Mouse (Mus musculus) c-Kit-positive CD71-negative TER-119-negative erythroid progenitor cells, embryonic 14.5 days (primary cell): ENCODE results near the gene Mrgprh.

Source experiments
- DNase-seq: peaks from one replicate; pipeline ENCODE4 v3.0.0-alpha.2; 2013; ENCODE audit warnings: low read depth

Mrgprh gene

GRCm38 (mm10) chr17:12875734-12876133 lies at the start of gene Mrgprh:
Mrgprh (plus strand) TSS chr17:12876034.
- DNase-seq: no peak

GRCm38 (mm10) chr17:12830351-12830750 lies 45.5 kb upstream of the Mrgprh start:
- DNase-seq: no peak

GRCm38 (mm10) chr17:12832231-12832630 lies 43.6 kb upstream of the Mrgprh start:
- no peak for DNase-seq

GRCm38 (mm10) chr17:12832657-12833056 lies 43.2 kb upstream of the Mrgprh start:
- DNase-seq: no peak

- DNase-seq: no peak
These were observed 41.5 kb upstream of the Mrgprh start for GRCm38 (mm10) chr17:12834317-12834716.

GRCm38 (mm10) chr17:12834826-12835225 lies 41.0 kb upstream of the Mrgprh start:
- no peak for DNase-seq

GRCm38 (mm10) chr17:12835738-12836137 lies 40.1 kb upstream of the Mrgprh start:
- no peak for DNase-seq

GRCm38 (mm10) chr17:12839475-12840267 lies 36.2 kb upstream of the Mrgprh start:
- no peak for DNase-seq

GRCm38 (mm10) chr17:12843826-12844225 lies 32.0 kb upstream of the Mrgprh start:
- no peak for DNase-seq

GRCm38 (mm10) chr17:12844540-12844939 lies 31.3 kb upstream of the Mrgprh start:
- no peak for DNase-seq

- no peak for DNase-seq
These were observed 30.0 kb upstream of the Mrgprh start for GRCm38 (mm10) chr17:12845862-12846261.

GRCm38 (mm10) chr17:12846474-12846873 lies 29.4 kb upstream of the Mrgprh start:
- DNase-seq: no peak

GRCm38 (mm10) chr17:12847736-12848135 lies 28.1 kb upstream of the Mrgprh start:
- no peak for DNase-seq

- no peak for DNase-seq
These were observed 26.0 kb upstream of the Mrgprh start for GRCm38 (mm10) chr17:12849778-12850382.

GRCm38 (mm10) chr17:12851689-12852088 lies 24.1 kb upstream of the Mrgprh start:
- DNase-seq: no peak

GRCm38 (mm10) chr17:12853821-12854220 lies 22.0 kb upstream of the Mrgprh start:
- DNase-seq: no peak

GRCm38 (mm10) chr17:12854386-12854785 lies 21.4 kb upstream of the Mrgprh start:
- no peak for DNase-seq

- DNase-seq: no peak
These were observed 18.4 kb upstream of the Mrgprh start for GRCm38 (mm10) chr17:12857395-12857794.

- DNase-seq: no peak
These were observed 17.8 kb upstream of the Mrgprh start for GRCm38 (mm10) chr17:12858072-12858471.

- no peak for DNase-seq
These were observed 16.8 kb upstream of the Mrgprh start for GRCm38 (mm10) chr17:12859006-12859520.

GRCm38 (mm10) chr17:12864111-12864510 lies 11.7 kb upstream of the Mrgprh start:
- DNase-seq: no peak

GRCm38 (mm10) chr17:12865407-12865806 lies 10.4 kb upstream of the Mrgprh start:
- no peak for DNase-seq

- no peak for DNase-seq
These were observed 9.0 kb upstream of the Mrgprh start for GRCm38 (mm10) chr17:12866853-12867252.
